Mouse (Mus musculus) midbrain, embryonic 13.5 days (tissue): ENCODE measurements around the gene Cfap65. TPM values are rescaled to one million over a fixed set of nuclear protein-coding genes. Genes with fewer than 3 reads are reported as not detected.

ENCODE experiments used
- ATAC-seq: fragments of 200-750 bp; cut with Nextera tagmentation; 2 replicates; pipeline ENCODE4 v1.8.0; 2017; ENCODE audit warnings: mild to moderate bottlenecking, moderate TSS enrichment, moderate library complexity
- H3K27ac ChIP-seq: fragments of 300-500 bp; sonication (generic); 2 replicates; pipeline ENCODE4 v1.5.1; 2015; ENCODE audit warnings: inconsistent platforms, mild to moderate bottlenecking, moderate library complexity
- H3K27me3 ChIP-seq: fragments of 300-500 bp; sonication (generic); 2 replicates; pipeline ENCODE4 v1.6.1; 2015; ENCODE audit warnings: mild to moderate bottlenecking, inconsistent platforms
- H3K36me3 ChIP-seq: fragments of 300-500 bp; sonication (generic); 2 replicates; pipeline ENCODE4 v1.6.1; 2015; ENCODE audit warnings: mild to moderate bottlenecking, inconsistent platforms
- H3K4me1 ChIP-seq: fragments of 300-500 bp; sonication (generic); replicated peaks from 2 replicates; pipeline ENCODE4 v1.6.1; 2015; ENCODE audit warnings: inconsistent platforms
- H3K4me2 ChIP-seq: fragments of 300-500 bp; sonication (generic); replicated peaks from 2 replicates; pipeline ENCODE4 v1.6.1; 2015; ENCODE audit warnings: moderate library complexity, mild to moderate bottlenecking, inconsistent platforms
- H3K4me3 ChIP-seq: fragments of 300-500 bp; sonication (generic); replicated peaks from 2 replicates; pipeline ENCODE4 v1.5.1; 2015; ENCODE audit warnings: mild to moderate bottlenecking, inconsistent platforms
- H3K9ac ChIP-seq: fragments of 300-500 bp; sonication (generic); replicated peaks from 2 replicates; pipeline ENCODE4 v1.6.1; 2015; ENCODE audit warnings: mild to moderate bottlenecking, inconsistent platforms
- H3K9me3 ChIP-seq: fragments of 300-500 bp; sonication (generic); 2 replicates; pipeline ENCODE4 v1.6.1; 2016; ENCODE audit warnings: mild to moderate bottlenecking, inconsistent platforms
- WGBS: fragments of 180-500 bp; shearing (Covaris S2); methylation state at CpG from one replicate; pipeline ENCODE4 v1.1.7; 2015; 5-methylcytosine and 5-hydroxymethylcytosine counted together
- polyA plus RNA-seq: library from polyadenylated mRNA; unstranded; fragments of >200 nt; fragmentation: Nextera tagmentation; extraction: Ambion mirVana; gene quantifications from 2 replicates; pipeline ENCODE4 v1.2.1, GENCODE M21; 2015

The Cfap65 gene
- polyA plus RNA-seq, 1 experiment from 2014 or later = 0.42 TPM

DNA sequence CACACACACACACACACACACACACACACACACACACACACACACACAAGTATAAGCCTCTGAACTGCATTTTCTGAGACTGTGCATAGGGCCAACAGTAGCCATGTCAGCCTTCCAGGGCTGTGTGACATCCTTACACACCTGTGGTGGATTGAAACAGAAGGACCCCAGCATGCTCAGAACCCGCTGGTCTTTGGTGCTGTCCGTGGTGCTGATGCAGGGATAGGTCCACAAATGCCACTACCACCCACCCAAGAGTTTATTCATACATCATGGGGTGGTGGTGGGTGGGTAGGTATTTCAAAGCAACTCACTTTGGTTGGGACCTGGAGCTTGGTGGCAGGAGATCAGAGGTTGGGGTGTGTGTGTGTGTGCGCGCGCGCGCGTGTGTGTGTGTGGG is 43.9 kb downstream of the Cfap65 start:
- H3K27ac ChIP-seq = no peak overlapping the region
- no peaks in the 10 kb centered on the region for H3K9me3 ChIP-seq
- H3K36me3 ChIP-seq = no peaks in the 10 kb centered on the region
- peaks cover 19% of the 10 kb centered on the region for H3K4me1 ChIP-seq
- H3K4me2 ChIP-seq = no peak overlapping the region
- ATAC-seq = no peak
- H3K4me3 ChIP-seq = no peak overlapping the region
- peaks cover 95% of the 10 kb centered on the region for H3K27me3 ChIP-seq
- 0% methylated on average over 7 of the region's 8 CpGs for WGBS
- no peak overlapping the region for H3K9ac ChIP-seq

GRCm38 (mm10) chr1:74885369-74886042 is 49.9 kb downstream of the Cfap65 start, which contains the start of gene Fev:
Fev (minus strand) TSS chr1:74885419.
- no peak for ATAC-seq
- Histone ChIP-seq H3K36me3 (no peaks in the 10 kb centered on the region), H3K27me3 (peaks cover 96% of the 10 kb centered on the region), H3K9me3 (no peaks in the 10 kb centered on the region), H3K27ac (no peak within 1 kb of the TSS), H3K4me1 (peaks cover 34% of the 10 kb centered on the region), H3K4me2 (peak within 1 kb of the TSS; percentile 46), H3K4me3 (peak within 1 kb of the TSS; percentile 30), H3K9ac (peak within 1 kb of the TSS; percentile 10; the same call in 1 of the 2 replicates)
- under 1% methylated on average over 43 of the region's 43 CpGs for WGBS

- peaks cover 92% of the 10 kb centered on the region for H3K27me3 ChIP-seq
- H3K4me2 ChIP-seq = peak overlapping the region; percentile 46
- no peak overlapping the region for H3K27ac ChIP-seq
- H3K4me3 ChIP-seq = peak overlapping the region; percentile 30
- no peak for ATAC-seq
- no peak overlapping the region; the same call in 1 of the 2 replicates for H3K9ac ChIP-seq
- no peaks in the 10 kb centered on the region for H3K36me3 ChIP-seq
- WGBS = under 1% methylated on average over 57 of the region's 57 CpGs
- peaks cover 34% of the 10 kb centered on the region for H3K4me1 ChIP-seq
- no peaks in the 10 kb centered on the region for H3K9me3 ChIP-seq
These were observed 50.9 kb downstream of the Cfap65 start for GRCm38 (mm10) chr1:74884196-74885141.

DNA sequence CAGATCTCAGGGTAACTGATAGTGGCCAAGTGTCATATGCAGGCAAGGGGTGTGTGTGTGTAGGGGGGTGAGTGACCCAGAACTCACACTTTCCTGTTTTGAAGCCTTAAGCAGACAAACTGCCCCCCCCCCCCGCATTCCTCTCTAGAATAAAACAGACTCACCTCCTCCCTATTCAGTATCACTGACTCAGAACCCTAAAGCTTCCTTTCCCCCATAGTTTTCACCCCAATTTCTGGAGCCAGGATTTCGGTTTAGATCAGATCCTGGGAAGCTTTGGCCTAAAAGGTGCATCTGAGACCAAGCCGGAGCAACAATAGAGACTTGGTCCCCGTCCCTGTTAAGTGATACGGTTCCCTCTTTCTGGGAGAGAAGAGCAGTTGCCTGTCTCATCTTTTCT is 52.0 kb downstream of the Cfap65 start:
- Histone ChIP-seq H3K4me1 (peaks cover 34% of the 10 kb centered on the region), H3K4me3 (no peak overlapping the region), H3K9me3 (no peaks in the 10 kb centered on the region), H3K27me3 (peaks cover 94% of the 10 kb centered on the region), H3K4me2 (no peak overlapping the region), H3K9ac (no peak overlapping the region), H3K27ac (no peak overlapping the region), H3K36me3 (no peaks in the 10 kb centered on the region)
- WGBS = 3% methylated on average over 5 of the region's 5 CpGs
- ATAC-seq = no peak

- Histone ChIP-seq H3K9me3 (no peaks in the 10 kb centered on the region), H3K4me1 (peaks cover 34% of the 10 kb centered on the region), H3K36me3 (no peaks in the 10 kb centered on the region), H3K27me3 (peaks cover 94% of the 10 kb centered on the region), H3K27ac (no peak overlapping the region), H3K4me2 (peak overlapping the region; percentile 72), H3K4me3 (peak overlapping the region; percentile 43), H3K9ac (no peak overlapping the region)
- under 1% methylated on average over 8 of the region's 8 CpGs for WGBS
- ATAC-seq = no peak
These were observed 52.6 kb downstream of the Cfap65 start for GRCm38 (mm10) chr1:74882828-74883227.

DNA sequence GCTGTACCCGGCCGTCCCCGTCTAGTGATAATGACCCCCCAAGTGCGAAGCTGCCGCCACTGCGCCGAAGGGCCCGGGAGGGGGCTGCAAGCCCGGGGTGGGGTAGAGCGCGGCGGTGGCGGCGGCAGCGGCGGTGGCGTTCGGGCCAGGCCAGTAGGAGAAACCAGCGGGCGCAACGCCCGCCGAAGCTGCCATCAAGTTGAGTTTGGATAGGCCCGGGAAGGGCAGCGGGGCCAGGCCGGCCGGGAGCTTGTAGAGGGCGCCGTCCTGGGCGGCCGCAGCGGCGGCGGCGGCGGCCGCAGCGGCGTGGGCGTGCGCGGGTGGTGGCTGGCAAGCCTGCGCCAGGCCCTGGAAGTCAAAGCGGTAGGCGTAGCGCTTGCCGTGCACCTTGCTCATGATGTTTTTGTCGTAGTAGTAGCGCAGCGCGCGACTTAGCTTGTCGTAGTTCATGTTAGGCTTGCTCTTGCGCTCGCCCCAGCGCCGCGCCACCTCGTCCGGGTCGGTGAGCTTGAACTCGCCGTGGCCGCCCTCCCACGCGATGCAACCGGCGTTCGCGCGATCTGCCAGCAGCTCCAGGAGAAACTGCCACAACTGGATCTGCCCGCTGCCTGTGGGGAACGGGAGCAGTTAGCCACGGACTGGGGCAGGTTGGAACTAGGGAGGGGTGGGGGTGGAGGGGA is 53.2 kb downstream of the Cfap65 start:
- WGBS = under 1% methylated on average over 74 of the region's 74 CpGs
- Histone ChIP-seq H3K27ac (no peak overlapping the region), H3K4me1 (peaks cover 34% of the 10 kb centered on the region)

DNA sequence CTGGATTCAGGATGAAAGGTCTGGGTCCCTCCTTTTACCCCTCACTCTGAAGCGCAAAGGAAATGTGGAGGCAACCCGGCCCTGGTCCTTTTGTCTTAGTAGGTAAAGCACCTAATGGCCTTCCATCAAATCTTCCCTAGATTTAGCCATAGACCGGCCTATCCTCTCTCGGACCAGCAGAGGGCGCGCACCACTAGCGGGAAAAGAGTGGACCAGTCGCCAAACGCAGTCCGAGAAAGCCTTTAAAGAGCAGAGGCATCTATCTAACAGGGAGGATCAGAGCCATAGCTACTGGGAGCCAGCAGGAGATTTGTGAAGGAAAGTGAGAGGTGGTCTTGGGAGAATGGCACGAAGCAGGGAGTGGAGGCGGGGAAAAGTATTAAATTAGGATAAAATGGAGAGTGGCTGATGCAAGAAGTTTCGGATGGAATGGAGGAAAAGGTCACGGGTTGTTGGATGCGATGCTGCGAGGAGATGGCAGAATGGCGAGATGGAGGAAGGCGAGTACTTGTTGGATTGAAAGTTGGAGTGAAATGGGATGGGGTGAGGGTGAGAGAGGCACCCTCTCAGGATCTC is 54.5 kb downstream of the Cfap65 start:
- Histone ChIP-seq H3K36me3 (no peaks in the 10 kb centered on the region), H3K27ac (no peak overlapping the region), H3K4me1 (peaks cover 33% of the 10 kb centered on the region), H3K4me2 (peak overlapping the region; percentile 31; the same call in 1 of the 2 replicates), H3K9ac (no peak overlapping the region), H3K4me3 (no peak overlapping the region), H3K9me3 (no peaks in the 10 kb centered on the region), H3K27me3 (peaks cover 80% of the 10 kb centered on the region)
- WGBS = 2% methylated on average over 18 of the region's 18 CpGs
- ATAC-seq = no peak; the same call in 1 of the 2 replicates

More for the DNA sequence above, 53.2 kb downstream of the Cfap65 start:
- Histone ChIP-seq H3K9me3 (no peaks in the 10 kb centered on the region), H3K4me2 (peak overlapping the region; percentile 72), H3K4me3 (peak overlapping the region; percentile 43), H3K27me3 (peaks cover 91% of the 10 kb centered on the region), H3K36me3 (no peaks in the 10 kb centered on the region), H3K9ac (peak overlapping the region; percentile 57)
- no peak for ATAC-seq

DNA sequence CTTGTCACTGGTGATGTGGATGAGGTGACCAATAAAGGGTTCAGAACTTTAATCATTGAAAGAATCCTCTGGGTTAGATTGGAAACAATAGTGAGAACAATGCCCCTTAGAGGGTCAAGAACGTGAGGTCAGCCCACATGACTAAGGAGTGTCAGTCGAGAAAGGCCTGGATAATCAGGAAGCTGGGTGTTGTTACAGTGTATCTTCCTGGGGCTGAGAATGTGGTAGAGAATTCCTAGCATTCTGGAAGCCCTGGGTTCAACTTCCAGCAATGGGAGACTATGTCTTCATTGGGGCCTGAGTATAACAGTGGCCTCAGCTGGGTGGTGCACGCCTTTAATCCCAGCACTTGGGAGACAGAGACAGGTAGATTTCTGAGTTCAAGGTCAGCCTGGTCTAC is 58.2 kb downstream of the Cfap65 start:
- Histone ChIP-seq H3K27ac (no peak overlapping the region), H3K4me2 (no peak overlapping the region), H3K4me3 (no peak overlapping the region), H3K36me3 (no peaks in the 10 kb centered on the region), H3K9me3 (no peaks in the 10 kb centered on the region), H3K9ac (no peak overlapping the region), H3K27me3 (peaks cover 43% of the 10 kb centered on the region), H3K4me1 (peaks cover 9% of the 10 kb centered on the region)
- 56% methylated on average over 3 of the region's 3 CpGs for WGBS
- no peak for ATAC-seq

GRCm38 (mm10) chr1:74872218-74872617 is 63.2 kb downstream of the Cfap65 start:
- H3K9ac ChIP-seq = no peak overlapping the region
- WGBS = 58% methylated on average over 2 of the region's 2 CpGs

GRCm38 (mm10) chr1:74861783-74862182 is 73.6 kb downstream of the Cfap65 start:
- no peak for ATAC-seq
- Histone ChIP-seq H3K4me1 (peaks cover 32% of the 10 kb centered on the region), H3K9me3 (no peaks in the 10 kb centered on the region)

More at GRCm38 (mm10) chr1:74872218-74872617, 63.2 kb downstream of the Cfap65 start:
- Histone ChIP-seq H3K4me2 (no peak overlapping the region), H3K27me3 (peaks cover 2% of the 10 kb centered on the region; the same call in 1 of the 2 replicates), H3K9me3 (no peaks in the 10 kb centered on the region), H3K27ac (no peak overlapping the region), H3K4me3 (no peak overlapping the region), H3K4me1 (no peaks in the 10 kb centered on the region), H3K36me3 (no peaks in the 10 kb centered on the region)
- no peak for ATAC-seq

DNA sequence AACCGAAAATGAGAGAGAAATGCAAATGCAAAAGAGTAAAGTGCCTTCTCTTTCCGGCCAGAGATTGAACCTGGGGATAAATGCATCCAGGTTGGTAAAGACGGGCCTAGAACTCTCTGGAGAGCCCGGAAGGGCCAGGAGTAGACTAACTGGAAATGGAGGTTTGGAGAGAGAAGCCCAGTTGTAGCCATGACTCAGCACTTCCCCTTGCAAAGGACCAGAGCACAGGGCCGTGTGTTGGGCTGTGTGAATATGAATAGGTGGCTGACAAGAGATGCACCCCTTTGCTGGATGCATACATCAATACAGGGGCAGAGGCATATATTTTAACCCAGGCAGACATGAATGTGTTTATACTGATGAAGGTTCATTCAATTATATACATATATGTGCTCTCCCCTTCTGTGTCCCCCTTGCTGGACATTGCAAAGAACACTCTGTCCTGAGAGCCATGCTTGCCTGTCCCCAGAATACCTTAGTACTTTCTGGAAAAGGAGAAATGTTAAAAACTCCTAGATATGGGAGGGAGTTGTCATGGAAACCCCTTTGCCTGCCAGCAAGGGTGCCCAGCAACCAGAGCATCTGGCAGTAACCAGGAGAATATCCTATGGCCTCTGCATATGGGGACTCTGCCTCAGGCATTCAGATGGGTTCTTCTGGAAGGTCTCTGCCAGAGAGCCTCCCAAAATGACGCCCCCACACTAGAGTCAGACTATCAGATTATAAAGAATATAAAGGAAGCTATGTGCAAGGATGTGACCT is 76.0 kb downstream of the Cfap65 start:
- Histone ChIP-seq H3K4me2 (peak overlapping the region; percentile 93), H3K36me3 (no peaks in the 10 kb centered on the region), H3K4me1 (peaks cover 42% of the 10 kb centered on the region), H3K27me3 (0 out of 2 replicates have a peak, but pooled peaks cover 2% of the 10 kb centered on the region), H3K9me3 (no peaks in the 10 kb centered on the region), H3K9ac (peak overlapping the region; percentile 56; the same call in 1 of the 2 replicates), H3K27ac (no peak overlapping the region), H3K4me3 (peak overlapping the region; percentile 89)
- ATAC-seq = no peak
- WGBS = 36% methylated on average over 6 of the region's 6 CpGs

More at GRCm38 (mm10) chr1:74861783-74862182, 73.6 kb downstream of the Cfap65 start:
- Histone ChIP-seq H3K27ac (no peak overlapping the region), H3K4me3 (no peak overlapping the region), H3K27me3 (0 out of 2 replicates have a peak, but pooled peaks cover 2% of the 10 kb centered on the region), H3K4me2 (no peak overlapping the region), H3K36me3 (no peaks in the 10 kb centered on the region), H3K9ac (no peak overlapping the region)
